Mouse (Mus musculus) CH12.LX (cell line): ENCODE results near the gene Capza2. TPM values are rescaled to one million over a fixed set of nuclear protein-coding genes. Genes with fewer than 3 reads are reported as not detected.

Source experiments
- DNase-seq: peaks from one replicate; pipeline ENCODE4 v3.0.0-alpha.2; 2013; ENCODE audit errors: extremely low read depth
- H3K27ac ChIP-seq: 2 replicates; pipeline ENCODE4 v1.5.1; 2012; ENCODE audit warnings: low read depth, mild to moderate bottlenecking, control low read depth, moderate library complexity; ENCODE audit not compliant: insufficient read depth
- H3K27me3 ChIP-seq: replicated peaks from 2 replicates; pipeline ENCODE3; 2012; ENCODE audit warnings: inconsistent platforms
- H3K36me3 ChIP-seq, 2 experiments: replicated peaks in 1 of 2; 2 replicates each; pipeline versions ENCODE3 to v1.6.1; 2012; ENCODE audit warnings: inconsistent platforms in 1 of 2, low read length in 1 of 2, mild to moderate bottlenecking in 1 of 2, mixed read lengths in 1 of 2, moderate library complexity in 1 of 2; ENCODE audit not compliant: control insufficient read depth in 1 of 2, insufficient read depth in 1 of 2
- H3K4me1 ChIP-seq, 2 experiments: 2 replicates each; pipeline ENCODE4 v1.6.1; 2012; ENCODE audit warnings: inconsistent platforms in 1 of 2, moderate library complexity in 1 of 2; ENCODE audit not compliant: insufficient read depth in 2 of 2, control insufficient read depth in 1 of 2
- H3K4me2 ChIP-seq: 2 replicates; pipeline ENCODE4 v1.6.1; 2012; ENCODE audit warnings: low read depth, mild to moderate bottlenecking, control low read depth; ENCODE audit not compliant: poor library complexity, insufficient read depth, severe bottlenecking
- H3K4me3 ChIP-seq, 3 experiments: fragments of 150-350 bp in 1 of 3; sonication (generic) in 1 of 3; replicated peaks in 1 of 3; 2 replicates each; pipeline versions ENCODE3 to v1.5.1; 2011 to 2012; ENCODE audit warnings: low read depth in 2 of 3, low read length in 2 of 3, mild to moderate bottlenecking in 2 of 3, moderate library complexity in 2 of 3, control low read depth in 1 of 3, improper control_type of control experiment in 1 of 3, inconsistent platforms in 1 of 3, mixed read lengths in 1 of 3; ENCODE audit not compliant: poor library complexity in 1 of 3
- H3K79me2 ChIP-seq: replicated peaks from 2 replicates; pipeline ENCODE4 v1.6.1; 2012; ENCODE audit warnings: mild to moderate bottlenecking, moderate library complexity; ENCODE audit not compliant: control insufficient read depth, poor library complexity, insufficient read depth, severe bottlenecking; ENCODE audit errors: extremely low read depth
- H3K9ac ChIP-seq: 2 replicates; pipeline ENCODE4 v1.6.1; 2012; ENCODE audit warnings: low read depth, mild to moderate bottlenecking, control low read depth, moderate library complexity; ENCODE audit not compliant: insufficient read depth
- H3K9me3 ChIP-seq: replicated peaks from 2 replicates; pipeline ENCODE3; 2012; ENCODE audit warnings: low read length, inconsistent platforms, mixed read lengths
- BHLHE40 ChIP-seq: IDR thresholded peaks from 2 replicates; pipeline ENCODE4 v1.6.1; 2011; ENCODE audit warnings: mild to moderate bottlenecking, low read depth, low read length, improper control_type of control experiment
- CHD2 ChIP-seq: IDR thresholded peaks from 2 replicates; pipeline ENCODE4 v1.6.1; 2011; ENCODE audit warnings: low read length, improper control_type of control experiment
- E2F4 ChIP-seq: IDR thresholded peaks from 2 replicates; pipeline ENCODE4 v1.6.1; 2011; ENCODE audit warnings: low read depth, low read length, improper control_type of control experiment; ENCODE audit not compliant: insufficient replicate concordance
- EP300 ChIP-seq: IDR thresholded peaks from 2 replicates; pipeline ENCODE4 v1.6.1; 2011; ENCODE audit warnings: low read length, improper control_type of control experiment
- GABPA ChIP-seq: IDR thresholded peaks from 2 replicates; pipeline ENCODE4 v1.6.1; 2012; ENCODE audit warnings: low read depth, low read length, improper control_type of control experiment, inconsistent platforms; ENCODE audit not compliant: insufficient replicate concordance
- IRF4 ChIP-seq: IDR thresholded peaks from 2 replicates; pipeline ENCODE4 v1.6.1; 2014; ENCODE audit warnings: low read depth, mild to moderate bottlenecking, inconsistent platforms, low read length, improper control_type of control experiment
- JUND ChIP-seq: conservative IDR thresholded peaks from 2 replicates; pipeline ENCODE4 v1.6.1; 2011; ENCODE audit warnings: low read depth, low read length, improper control_type of control experiment
- MAFK ChIP-seq: IDR thresholded peaks from 2 replicates; pipeline ENCODE4 v1.6.1; 2011; ENCODE audit warnings: low read length, improper control_type of control experiment; ENCODE audit not compliant: insufficient replicate concordance
- MAX ChIP-seq: IDR thresholded peaks from 2 replicates; pipeline ENCODE4 v1.6.1; 2011; ENCODE audit warnings: low read length, improper control_type of control experiment
- MXI1 ChIP-seq: IDR thresholded peaks from 2 replicates; pipeline ENCODE4 v1.6.1; 2011; ENCODE audit warnings: mild to moderate bottlenecking, low read depth, low read length, improper control_type of control experiment
- MYC ChIP-seq: IDR thresholded peaks from 2 replicates; pipeline ENCODE4 v1.6.1; 2011; ENCODE audit warnings: low read depth, mild to moderate bottlenecking, improper control_type of control experiment, low read length
- NELFE ChIP-seq: IDR thresholded peaks from 2 replicates; pipeline ENCODE4 v1.6.1; 2011; ENCODE audit warnings: low read depth, low read length, improper control_type of control experiment
- PAX5 ChIP-seq: IDR thresholded peaks from 2 replicates; pipeline ENCODE4 v1.6.1; 2012; ENCODE audit warnings: low read length, inconsistent platforms, mixed read lengths
- POLR2AphosphoS2 ChIP-seq: IDR thresholded peaks from 2 replicates; pipeline ENCODE4 v1.6.1; 2011; ENCODE audit warnings: low read depth, low read length, improper control_type of control experiment
- RCOR1 ChIP-seq: conservative IDR thresholded peaks from 2 replicates; pipeline ENCODE4 v1.6.1; 2012; ENCODE audit warnings: low read depth, mild to moderate bottlenecking, inconsistent platforms, low read length, improper control_type of control experiment
- SIN3A ChIP-seq: IDR thresholded peaks from 2 replicates; pipeline ENCODE4 v1.6.1; 2012; ENCODE audit warnings: low read length, improper control_type of control experiment, inconsistent platforms
- SMC3 ChIP-seq: IDR thresholded peaks from 2 replicates; pipeline ENCODE4 v1.6.1; 2011; ENCODE audit warnings: low read depth, low read length, improper control_type of control experiment
- TBP ChIP-seq: conservative IDR thresholded peaks from 2 replicates; pipeline ENCODE4 v1.6.1; 2011; ENCODE audit warnings: low read depth, low read length, improper control_type of control experiment
- TCF12 ChIP-seq: IDR thresholded peaks from 2 replicates; pipeline ENCODE4 v1.6.1; 2014; ENCODE audit warnings: low read depth, mild to moderate bottlenecking, inconsistent platforms, low read length, improper control_type of control experiment
- UBTF ChIP-seq: IDR thresholded peaks from 2 replicates; pipeline ENCODE4 v1.6.1; 2012; ENCODE audit warnings: low read depth, mild to moderate bottlenecking, inconsistent platforms, low read length, improper control_type of control experiment, moderate library complexity
- USF2 ChIP-seq: conservative IDR thresholded peaks from 2 replicates; pipeline ENCODE4 v1.6.1; 2011; ENCODE audit warnings: low read depth, low read length, improper control_type of control experiment
- ZC3H11A ChIP-seq: IDR thresholded peaks from 2 replicates; pipeline ENCODE4 v1.6.1; 2012; ENCODE audit warnings: low read depth, mild to moderate bottlenecking, inconsistent platforms, low read length, improper control_type of control experiment
- ZMIZ1 ChIP-seq: IDR thresholded peaks from 2 replicates; pipeline ENCODE4 v1.6.1; 2012; ENCODE audit warnings: low read depth, mild to moderate bottlenecking, inconsistent platforms, low read length, improper control_type of control experiment
- dilution Hi-C: fragments of 300-500 bp; cut with MboI; formaldehyde crosslinking; loops from 2 replicates; pipeline ENCODE4 v1.14.3; 2020; ENCODE audit warnings: low sequenced_read_pairs; ENCODE audit not compliant: extremely low pct_unique_long_range_greater_than_20kb, extremely low pct_ligation_motif_present
- in situ Hi-C: fragments of 300-500 bp; cut with MboI; formaldehyde crosslinking; loops from 3 replicates; pipeline ENCODE4 v1.14.3; 2019; ENCODE audit warnings: low sequenced_read_pairs, low pct_ligation_motif_present, low pct_unique_long_range_greater_than_20kb, mixed read lengths
- polyA plus RNA-seq: library from polyadenylated mRNA; unstranded; fragments of >175 nt; gene quantifications from 2 replicates; pipeline ENCODE4 v1.2.1, GENCODE M21; 2012; ENCODE audit warnings: low read depth; ENCODE audit not compliant: insufficient read length
- total RNA-seq, 2 experiments: library from RNA; depleted of rRNA; stranded (reverse); fragments of 300-350 nt in 1 of 2; fragments of >200 nt in 1 of 2; gene quantifications; 2 replicates each; pipeline ENCODE4 v1.2.3; 2012 to 2014

The Capza2 gene
- total and polyA plus RNA-seq, 3 experiments, result 64.9 to 277 (median 171) TPM

GRCm38 (mm10) chr6:17677008-17677407, 41.0 kb downstream of the Capza2 start:
- no peak overlapping the region for H3K9ac ChIP-seq
- H3K4me1 ChIP-seq, result peaks cover 11 to 18% of the 10 kb centered on the region in 2 experiments
- H3K27ac ChIP-seq, result no peak overlapping the region
- no peak overlapping the region for H3K4me3 ChIP-seq
- no peaks in the 10 kb centered on the region for H3K79me2 ChIP-seq
- no peaks in the 10 kb centered on the region for H3K27me3 ChIP-seq
- no peak overlapping the region for H3K4me2 ChIP-seq
- peaks cover 6% of the 10 kb centered on the region for H3K9me3 ChIP-seq
- dilution Hi-C loops, result no loop called here
- H3K36me3 ChIP-seq, result peaks cover 0 to 3% of the 10 kb centered on the region in 2 experiments
- DNase-seq, result peak; percentile 46
- TF ChIP-seq SIN3A (no peak), EP300 (peak; percentile 78), MYC (0 out of 2 replicates have a peak, but pooled peaks have one; percentile 40), CHD2 (0 out of 2 replicates have a peak, but pooled peaks have one; percentile 26), IRF4 (peak; percentile 69; the same call in 1 of the 2 replicates)
- in situ Hi-C loops, result loop anchor here (5.0 kb wide), 1 partner anchor 155 kb away; no protein-coding TSS in a partner anchor

GRCm38 (mm10) chr6:17680266-17680925, 44.4 kb downstream of the Capza2 start:
- TF ChIP-seq POLR2AphosphoS2 (no peak), ZMIZ1 (no peak), RCOR1 (no peak), CHD2 (no peak), GABPA (no peak), MAFK (no peak), MYC (no peak), TBP (no peak), JUND (no peak), SMC3 (no peak), MXI1 (no peak), TCF12 (no peak), ZC3H11A (no peak), BHLHE40 (no peak), MAX (no peak), E2F4 (no peak), UBTF (no peak), USF2 (no peak), PAX5 (no peak), NELFE (no peak)
- Histone ChIP-seq H3K4me2 (no peak overlapping the region), H3K4me3 (no peak overlapping the region), H3K9ac (no peak overlapping the region), H3K79me2 (no peaks in the 10 kb centered on the region), H3K27me3 (no peaks in the 10 kb centered on the region), H3K9me3 (peaks cover 6% of the 10 kb centered on the region), H3K27ac (no peak overlapping the region), H3K4me1 (peaks cover 8 to 14% of the 10 kb centered on the region in 2 experiments; a peak in 3 of 4 replicates), H3K36me3 (peaks cover 0 to 3% of the 10 kb centered on the region in 2 experiments)
- in situ Hi-C loops (no loop called here), dilution Hi-C loops (no loop called here)
- DNase-seq, result no peak
